ENCODE assay signal across 8 mouse cellular contexts in the genomic region with DNA sequence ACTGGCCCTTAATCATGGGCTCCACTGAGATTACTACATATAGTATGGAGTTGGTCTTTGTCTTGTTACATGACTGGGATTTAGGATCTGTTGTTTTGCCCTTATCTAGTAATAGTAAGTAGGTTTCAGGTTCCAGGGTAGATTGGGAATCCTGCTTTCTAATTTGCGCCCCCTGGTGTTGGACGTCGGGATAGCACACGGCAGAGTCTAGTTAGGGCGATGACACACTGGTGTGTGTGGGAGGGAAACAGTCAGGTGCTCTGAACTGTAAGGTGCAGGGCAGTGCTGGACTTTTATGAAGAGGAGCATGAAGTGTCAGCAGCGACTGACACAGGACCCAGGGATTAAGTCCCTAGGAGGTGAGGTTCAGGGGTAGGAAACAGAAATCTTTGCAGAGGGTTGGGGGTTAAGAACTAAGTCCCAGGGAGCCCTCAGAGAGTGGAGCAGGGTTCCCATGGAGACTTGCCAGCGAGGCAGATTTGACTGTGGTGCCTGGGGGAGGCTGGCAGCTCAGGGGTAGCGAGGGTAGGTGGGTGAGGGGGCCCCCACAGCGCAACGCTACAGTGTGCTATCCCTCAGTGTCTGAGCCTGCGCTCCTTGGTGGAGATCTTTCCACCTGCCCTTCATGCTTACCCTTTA.
DNase-seq lines count a peak whose midpoint lies in the region; ATAC-seq and TF ChIP-seq lines count a peak whose summit lies in the region.

No protein-coding gene starts in this region.

- no peaks in the 10 kb centered on the region for H3K36me3 ChIP-seq in embryonic facial prominence, embryonic 11.5 days (replicated peaks; ENCODE audit: control insufficient read depth, insufficient read depth, low read depth, low read length)
- H3K36me3 ChIP-seq in small intestine, adult 2 months (ENCODE audit: control insufficient read depth, insufficient read depth, low read length): no peaks in the 10 kb centered on the region

- H3K9me3 ChIP-seq in embryonic facial prominence, embryonic 11.5 days (replicated peaks; ENCODE audit: control insufficient read depth, low read length): no peaks in the 10 kb centered on the region

- H3K4me1 ChIP-seq in embryonic facial prominence, embryonic 11.5 days (ENCODE audit: control insufficient read depth, insufficient read depth, low read length): no peaks in the 10 kb centered on the region; the same call in 1 of the 2 replicates
- no peaks in the 10 kb centered on the region for H3K4me1 ChIP-seq in small intestine, adult 2 months (ENCODE audit: control insufficient read depth, insufficient read depth, insufficient read length, low read length)

- TF ChIP-seq CTCF in gastrocnemius, adult 2 months (IDR thresholded peaks at IDR 0.05): peak; percentile 74
- TF ChIP-seq CTCF in small intestine, adult 2 months (IDR thresholded peaks at IDR 0.05; ENCODE audit: extremely low read depth, insufficient read length, insufficient replicate concordance, low read depth, low read length): peak; percentile 52; the same call in 1 of the 2 replicates

- ATAC-seq in embryonic facial prominence, embryonic 11.5 days (replicated peaks; ENCODE audit: insufficient number of reproducible peaks, low FRiP score, low TSS enrichment, low read depth): no peak
- peak; percentile 47 to 76; a peak in 2 of 4 replicates for ATAC-seq in hematopoietic stem cell, adult 5-6 weeks (replicated peaks in 1 of 2; ENCODE audit: insufficient read depth in 1 of 2, low FRiP score in 2 of 2, low TSS enrichment in 1 of 2, low read depth in 1 of 2, poor library complexity in 2 of 2, severe bottlenecking in 2 of 2)

- H3K9ac ChIP-seq in embryonic facial prominence, embryonic 11.5 days (replicated peaks; ENCODE audit: low read length): no peak overlapping the region

- H3K27me3 ChIP-seq in embryonic facial prominence, embryonic 11.5 days (ENCODE audit: control insufficient read depth, insufficient read depth, low read length): no peaks in the 10 kb centered on the region
- no peaks in the 10 kb centered on the region for H3K27me3 ChIP-seq in small intestine, adult 2 months (ENCODE audit: control insufficient read depth, insufficient read depth, low read length)

- WGBS in embryonic facial prominence, embryonic 11.5 days: 32% methylated on average over 11 of the region's 11 CpGs
- 37% methylated on average over 11 of the region's 11 CpGs for WGBS in small intestine, adult 2 months

- peak; percentile 49 for DNase-seq in gastrocnemius, adult 2 months
- DNase-seq in gastrocnemius, postnatal 25 days: no peak
- DNase-seq in adrenal gland, postnatal 4 days (ENCODE audit: low spot score in 2 of 2): peak; percentile 26 to 29
- peak; percentile 65 for DNase-seq in embryonic facial prominence, embryonic 11.5 days (ENCODE audit: low spot score)
- DNase-seq in layer of hippocampus, postnatal 36 days: peak; percentile 62 to 67
- peak; percentile 61 for DNase-seq in mesoderm, embryonic 11.5 days (ENCODE audit: low read depth, low spot score)

- H3K27ac ChIP-seq in gastrocnemius, adult 2 months: no peak overlapping the region
- H3K27ac ChIP-seq in embryonic facial prominence, embryonic 11.5 days (replicated peaks; ENCODE audit: low read depth, low read length): no peak overlapping the region
- no peak overlapping the region for H3K27ac ChIP-seq in small intestine, adult 2 months (ENCODE audit: insufficient read depth, low read depth, low read length)

- no peak overlapping the region for H3K4me2 ChIP-seq in embryonic facial prominence, embryonic 11.5 days (ENCODE audit: low read depth, low read length)

- no peak for TF ChIP-seq POLR2A in small intestine, adult 2 months (IDR thresholded peaks at IDR 0.05; ENCODE audit: low read depth, low read length)

- H3K4me3 ChIP-seq in gastrocnemius, adult 2 months: no peak overlapping the region
- H3K4me3 ChIP-seq in embryonic facial prominence, embryonic 11.5 days (ENCODE audit: low read depth, low read length): no peak overlapping the region
- H3K4me3 ChIP-seq in small intestine, adult 2 months (ENCODE audit: low read depth, low read length): no peak overlapping the region

- intact Hi-C loops in gastrocnemius, adult 2 months (cut with DNase I): loop anchor here (2.0 kb wide), 1 partner anchor 251 kb away; no protein-coding TSS in a partner anchor
